Mouse (Mus musculus) CH12.LX (cell line): Measurements from ENCODE around the gene Zbtb17.

ENCODE experiments used
- CHD1 ChIP-seq: IDR thresholded peaks from 2 replicates; pipeline ENCODE4 v1.6.1; 2012; ENCODE audit warnings: low read depth, low read length, improper control_type of control experiment, inconsistent platforms
- CHD2 ChIP-seq: IDR thresholded peaks from 2 replicates; pipeline ENCODE4 v1.6.1; 2011; ENCODE audit warnings: low read length, improper control_type of control experiment
- CTCF ChIP-seq, 2 experiments: IDR thresholded peaks in 1 of 2; conservative IDR thresholded peaks in 1 of 2; 2 replicates each; pipeline ENCODE4 v1.5.1; 2011 to 2012; ENCODE audit warnings: low read depth in 2 of 2, low read length in 2 of 2, improper control_type of control experiment in 1 of 2, inconsistent platforms in 1 of 2, mild to moderate bottlenecking in 1 of 2, moderate library complexity in 1 of 2
- EP300 ChIP-seq: IDR thresholded peaks from 2 replicates; pipeline ENCODE4 v1.6.1; 2011; ENCODE audit warnings: low read length, improper control_type of control experiment
- HCFC1 ChIP-seq: IDR thresholded peaks from 2 replicates; pipeline ENCODE4 v1.6.1; 2012; ENCODE audit warnings: low read depth, mild to moderate bottlenecking, inconsistent platforms, low read length, improper control_type of control experiment
- KAT2A ChIP-seq: IDR thresholded peaks from 2 replicates; pipeline ENCODE4 v1.6.1; 2012; ENCODE audit warnings: low read length, improper control_type of control experiment, inconsistent platforms; ENCODE audit not compliant: insufficient replicate concordance
- MAFK ChIP-seq: IDR thresholded peaks from 2 replicates; pipeline ENCODE4 v1.6.1; 2011; ENCODE audit warnings: low read length, improper control_type of control experiment; ENCODE audit not compliant: insufficient replicate concordance
- POLR2A ChIP-seq: IDR thresholded peaks from 2 replicates; pipeline ENCODE4 v1.6.1; 2011; ENCODE audit warnings: low read depth, mild to moderate bottlenecking, improper control_type of control experiment, low read length
- USF1 ChIP-seq: IDR thresholded peaks from 2 replicates; pipeline ENCODE4 v1.6.1; 2014; ENCODE audit warnings: low read depth, mild to moderate bottlenecking, inconsistent platforms, low read length, improper control_type of control experiment
- USF2 ChIP-seq: conservative IDR thresholded peaks from 2 replicates; pipeline ENCODE4 v1.6.1; 2011; ENCODE audit warnings: low read depth, low read length, improper control_type of control experiment
- ZNF384 ChIP-seq: IDR thresholded peaks from 2 replicates; pipeline ENCODE4 v1.6.1; 2012; ENCODE audit warnings: low read depth, low read length, improper control_type of control experiment, inconsistent platforms

DNA sequence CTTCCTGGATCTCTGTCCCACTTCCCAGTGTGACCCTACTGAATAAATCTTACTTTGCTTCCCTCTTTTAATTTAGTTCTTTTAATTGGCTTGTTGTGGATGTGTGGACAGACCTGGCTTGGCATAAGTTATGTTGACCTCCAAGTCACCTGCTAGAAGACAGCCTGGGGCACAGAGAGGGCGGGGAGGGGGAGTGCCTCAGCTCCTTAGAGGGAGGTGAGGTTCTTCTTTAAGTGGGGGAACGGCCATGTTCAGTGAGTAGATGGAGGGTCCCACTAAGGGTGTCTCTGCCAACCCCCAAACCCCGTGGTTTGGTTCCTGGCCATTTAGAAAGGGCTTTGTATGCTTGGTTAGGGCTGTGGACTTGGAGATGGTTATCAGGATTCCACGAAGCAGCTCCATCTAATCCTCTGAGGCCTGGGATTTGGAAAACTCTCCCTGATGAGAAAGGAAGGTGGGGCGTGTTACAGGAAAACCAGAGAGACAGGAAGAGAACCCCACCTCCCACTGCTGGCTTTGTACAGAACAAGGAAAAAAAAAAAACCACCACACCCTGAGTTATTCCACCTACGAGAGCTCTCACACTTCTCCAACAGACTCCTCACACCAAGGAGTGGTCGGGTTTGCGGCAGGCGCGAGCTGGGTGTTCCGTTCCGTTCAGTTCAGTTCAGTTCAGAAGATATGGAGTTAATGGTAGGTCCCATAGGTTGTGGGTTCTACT, 5.2 kb upstream of the Zbtb17 start:
- no peak for TF ChIP-seq USF2
- TF ChIP-seq POLR2A: no peak
- TF ChIP-seq KAT2A: no peak
- TF ChIP-seq EP300: no peak
- TF ChIP-seq CHD1: no peak
- no peak for TF ChIP-seq USF1
- TF ChIP-seq CHD2: no peak
- no peak for TF ChIP-seq CTCF (conservative IDR thresholded peaks at IDR 0.05 in 1 of 2, IDR thresholded peaks at IDR 0.05 in 1 of 2; ENCODE audit: low read depth in 2 of 2, low read length in 2 of 2)
- no peak for TF ChIP-seq ZNF384
- TF ChIP-seq HCFC1: no peak
- no peak for TF ChIP-seq MAFK
